ENCODE assay signal across 22 mouse cellular contexts in the genomic region with DNA sequence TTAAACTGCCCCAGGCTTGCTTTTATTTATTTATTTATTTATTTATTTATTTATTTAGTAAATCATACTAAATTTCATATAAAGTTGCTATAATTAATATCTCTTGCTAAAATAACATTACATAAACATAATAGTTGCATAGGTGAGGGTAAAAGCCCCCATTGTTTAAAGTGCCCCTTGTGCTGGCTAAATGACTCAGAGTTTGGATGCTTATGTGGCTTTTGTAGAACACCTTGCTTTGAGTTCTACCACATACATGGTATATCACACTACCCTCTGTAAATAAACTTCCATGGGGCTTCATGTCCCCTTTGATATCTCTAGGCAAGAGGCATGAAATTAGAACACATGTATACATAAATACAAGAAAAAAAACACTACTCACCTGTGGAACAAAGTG.
"Had no signal": no experiment of that assay in that cellular context is flagged by ENCODE, and none has a peak within 500 bp of the region (broad histone marks: within the 10 kb centered on the region; RNA-seq: fewer than 3 reads in every experiment).

No protein-coding gene starts in this region.

- H3K4me1 ChIP-seq: limb, embryonic 10.5 days; limb, embryonic 13.5 days; liver, embryonic 12.5 days; liver, embryonic 15.5 days; lung, embryonic 15.5 days; megakaryocyte, embryonic 14.5 days; neural tube, embryonic 12.5 days; stomach, embryonic 15.5 days had no signal

- H3K9me3 ChIP-seq: limb, embryonic 10.5 days; limb, embryonic 13.5 days; liver, embryonic 12.5 days; liver, embryonic 15.5 days; lung, embryonic 15.5 days; megakaryocyte, embryonic 14.5 days; midbrain, embryonic 10.5 days; neural tube, embryonic 12.5 days; stomach, embryonic 15.5 days had no signal

- H3K9ac ChIP-seq: limb, embryonic 13.5 days; liver, embryonic 12.5 days; liver, embryonic 15.5 days; lung, embryonic 15.5 days; neural tube, embryonic 12.5 days; stomach, embryonic 15.5 days had no signal

- H3K4me2 ChIP-seq: limb, embryonic 13.5 days; liver, embryonic 12.5 days; liver, embryonic 15.5 days; lung, embryonic 15.5 days; neural tube, embryonic 12.5 days; stomach, embryonic 15.5 days had no signal

- H3K27me3 ChIP-seq: limb, embryonic 13.5 days; liver, embryonic 12.5 days; liver, embryonic 15.5 days; lung, embryonic 15.5 days; megakaryocyte, embryonic 14.5 days; neural tube, embryonic 12.5 days; stomach, embryonic 15.5 days had no signal

- H3K4me3 ChIP-seq: layer of hippocampus, adult 2 months; limb, embryonic 10.5 days; limb, embryonic 13.5 days; liver, embryonic 12.5 days; liver, embryonic 15.5 days; lung, embryonic 15.5 days; megakaryocyte, embryonic 14.5 days; midbrain, embryonic 10.5 days; neural tube, embryonic 12.5 days; stomach, embryonic 15.5 days had no signal

- ATAC-seq: liver, embryonic 12.5 days had no signal

- DNase-seq: kidney, adult 2 months; kidney, postnatal 25 days; layer of hippocampus, adult 9-11 months; liver; lung, adult 18-20 months; lung, postnatal 10 days; lung, postnatal 36 days; retina, postnatal 1 day; right cerebral cortex, postnatal 25 days; spleen, adult 18-20 months; thymus, postnatal 25 days had no signal

- H3K36me3 ChIP-seq: limb, embryonic 10.5 days; limb, embryonic 13.5 days; liver, embryonic 12.5 days; liver, embryonic 15.5 days; lung, embryonic 15.5 days; midbrain, embryonic 10.5 days; neural tube, embryonic 12.5 days; stomach, embryonic 15.5 days had no signal

- H3K27ac ChIP-seq: kidney, postnatal 0 days; layer of hippocampus, adult 2 months; limb, embryonic 10.5 days; limb, embryonic 13.5 days; liver, embryonic 12.5 days; liver, embryonic 15.5 days; lung, embryonic 15.5 days; midbrain, embryonic 10.5 days; neural tube, embryonic 12.5 days; stomach, embryonic 15.5 days had no signal
